Mouse (Mus musculus) midbrain, embryonic 15.5 days (tissue): Measurements from ENCODE around the gene Fam117b. TPM values are rescaled to one million over a fixed set of nuclear protein-coding genes. Genes with fewer than 3 reads are reported as not detected.

Experiments used
- ATAC-seq: fragments of 200-750 bp; cut with Nextera tagmentation; replicated peaks from 2 replicates; pipeline ENCODE4 v1.8.0; 2017; ENCODE audit warnings: moderate TSS enrichment
- H3K27ac ChIP-seq: fragments of 300-500 bp; sonication (generic); 2 replicates; pipeline ENCODE4 v1.5.1; 2015; ENCODE audit warnings: mild to moderate bottlenecking, inconsistent platforms
- H3K27me3 ChIP-seq: fragments of 300-500 bp; sonication (generic); replicated peaks from 2 replicates; pipeline ENCODE4 v1.6.1; 2015; ENCODE audit warnings: inconsistent platforms
- H3K36me3 ChIP-seq: fragments of 300-500 bp; sonication (generic); replicated peaks from 2 replicates; pipeline ENCODE4 v1.6.1; 2015; ENCODE audit warnings: inconsistent platforms
- H3K4me1 ChIP-seq: fragments of 300-500 bp; sonication (generic); 2 replicates; pipeline ENCODE4 v1.6.1; 2015; ENCODE audit warnings: inconsistent platforms
- H3K4me2 ChIP-seq: fragments of 300-500 bp; sonication (generic); 2 replicates; pipeline ENCODE4 v1.6.1; 2015; ENCODE audit warnings: inconsistent platforms, mild to moderate bottlenecking, moderate library complexity
- H3K4me3 ChIP-seq: fragments of 300-500 bp; sonication (generic); 2 replicates; pipeline ENCODE4 v1.5.1; 2015; ENCODE audit warnings: mild to moderate bottlenecking, inconsistent platforms
- H3K9ac ChIP-seq: fragments of 300-500 bp; sonication (generic); 2 replicates; pipeline ENCODE4 v1.6.1; 2015; ENCODE audit warnings: mild to moderate bottlenecking, inconsistent platforms
- H3K9me3 ChIP-seq: fragments of 300-500 bp; sonication (generic); 2 replicates; pipeline ENCODE4 v1.6.1; 2016; ENCODE audit warnings: inconsistent platforms
- WGBS: fragments of 180-500 bp; shearing (Covaris S2); methylation state at CpG from one replicate; pipeline ENCODE4 v1.1.7; 2015; ENCODE audit warnings: mixed read lengths; 5-methylcytosine and 5-hydroxymethylcytosine counted together
- polyA plus RNA-seq: library from polyadenylated mRNA; unstranded; fragments of >200 nt; fragmentation: Nextera tagmentation; extraction: Ambion mirVana; gene quantifications from 2 replicates; pipeline ENCODE4 v1.2.1, GENCODE M21; 2015

Fam117b gene
- 44.3 and 48.2 TPM in 2 replicates for polyA plus RNA-seq

DNA sequence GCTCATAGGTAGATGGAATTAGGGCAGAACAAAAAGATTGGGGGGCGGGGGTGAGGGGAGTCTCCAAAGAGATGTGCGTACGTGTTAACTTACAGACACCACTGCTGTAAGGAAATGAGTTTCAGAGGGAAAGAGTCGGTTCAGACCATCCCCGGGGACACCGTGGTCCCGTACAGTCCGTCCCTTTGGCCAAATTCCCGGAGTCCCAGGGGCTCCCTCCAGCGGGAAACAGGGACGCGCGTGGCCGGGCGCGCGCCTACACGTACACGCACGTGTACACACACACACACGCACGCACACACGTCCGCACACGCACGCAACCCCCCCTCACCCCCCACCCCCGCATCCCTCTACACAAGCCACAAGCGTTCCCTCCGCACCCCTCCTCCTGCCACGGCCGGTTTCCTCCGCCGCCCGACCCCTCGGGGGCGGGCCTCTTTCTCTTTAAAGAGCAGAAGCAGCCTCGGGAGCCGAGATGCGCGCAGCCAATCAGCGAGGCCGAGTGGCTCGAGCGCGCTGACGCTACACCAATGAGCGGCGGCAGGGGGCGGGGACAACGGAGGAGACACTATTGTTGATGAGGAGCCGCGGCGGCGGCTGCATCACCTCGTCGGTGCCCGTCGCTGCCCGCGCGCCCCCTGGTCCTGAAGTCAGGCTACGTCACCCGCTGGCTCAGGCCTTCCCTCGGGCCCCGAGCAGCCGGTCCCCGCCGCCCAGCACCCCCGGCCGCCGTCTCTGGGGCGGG is at the start of gene Fam117b:
TSS of gene Fam117b (plus strand) at position 594 of the 745 bp plus-strand sequence.
- Histone ChIP-seq H3K9me3 (no peaks in the 10 kb centered on the region), H3K4me2 (peak within 1 kb of the TSS; percentile 65), H3K36me3 (no peaks in the 10 kb centered on the region), H3K4me3 (peak within 1 kb of the TSS; percentile 97), H3K27ac (peak within 1 kb of the TSS; percentile 98), H3K4me1 (peaks cover 29% of the 10 kb centered on the region), H3K27me3 (no peaks in the 10 kb centered on the region), H3K9ac (peak within 1 kb of the TSS; percentile 95)
- under 1% methylated on average over 70 of the region's 72 CpGs for WGBS
- ATAC-seq, result peak; percentile 98

DNA sequence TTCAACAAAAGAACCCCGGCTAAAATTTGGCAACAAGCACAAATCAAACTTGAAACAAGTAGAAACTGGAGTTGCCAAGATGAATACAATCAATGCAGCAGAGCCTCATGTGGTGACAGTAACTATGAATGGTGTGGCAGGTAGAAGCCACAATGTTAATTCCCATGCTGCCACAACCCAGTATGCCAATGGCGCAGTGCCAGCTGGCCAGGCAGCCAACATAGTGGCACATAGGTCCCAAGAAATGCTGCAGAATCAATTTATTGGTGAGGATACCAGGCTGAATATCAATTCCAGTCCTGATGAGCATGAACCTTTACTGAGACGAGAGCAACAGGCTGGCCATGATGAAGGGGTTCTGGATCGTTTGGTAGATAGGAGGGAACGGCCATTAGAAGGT is 44.8 kb upstream of the Fam117b start:
- ATAC-seq, result no peak

DNA sequence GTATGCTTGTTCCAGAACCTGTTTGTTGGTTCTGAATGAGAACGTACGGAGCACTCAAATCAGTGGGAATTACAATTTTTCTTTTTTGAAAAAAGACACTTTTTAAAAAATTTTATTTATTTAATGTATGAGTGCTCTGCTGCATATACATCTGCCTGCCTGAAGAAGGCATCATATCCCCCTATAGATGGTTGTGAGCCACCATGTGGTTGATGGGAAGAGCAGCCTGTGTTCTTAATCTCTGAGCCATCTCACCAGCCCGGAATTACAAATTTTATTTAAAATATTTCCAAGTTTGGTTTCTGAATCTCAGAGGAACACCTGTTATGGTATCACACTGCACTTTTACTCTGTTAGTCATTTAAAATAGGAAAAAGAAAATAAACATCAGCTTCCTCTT is 38.8 kb upstream of the Fam117b start:
- no peak for ATAC-seq
- Histone ChIP-seq H3K36me3 (0 out of 2 replicates have a peak, but pooled peaks cover 5% of the 10 kb centered on the region), H3K27ac (no peak overlapping the region), H3K4me2 (no peak overlapping the region), H3K4me1 (no peaks in the 10 kb centered on the region), H3K4me3 (no peak overlapping the region), H3K27me3 (no peaks in the 10 kb centered on the region), H3K9me3 (no peaks in the 10 kb centered on the region), H3K9ac (no peak overlapping the region)
- 88% methylated on average over 3 of the region's 3 CpGs for WGBS

More for the DNA sequence above, 44.8 kb upstream of the Fam117b start:
- no peaks in the 10 kb centered on the region for H3K4me1 ChIP-seq
- WGBS, result 96% methylated on average over 5 of the region's 5 CpGs
- H3K27me3 ChIP-seq, result no peaks in the 10 kb centered on the region
- H3K4me2 ChIP-seq, result no peak overlapping the region
- no peaks in the 10 kb centered on the region for H3K9me3 ChIP-seq
- no peak overlapping the region for H3K9ac ChIP-seq
- peaks cover 29% of the 10 kb centered on the region for H3K36me3 ChIP-seq
- no peak overlapping the region for H3K4me3 ChIP-seq
- H3K27ac ChIP-seq, result no peak overlapping the region

DNA sequence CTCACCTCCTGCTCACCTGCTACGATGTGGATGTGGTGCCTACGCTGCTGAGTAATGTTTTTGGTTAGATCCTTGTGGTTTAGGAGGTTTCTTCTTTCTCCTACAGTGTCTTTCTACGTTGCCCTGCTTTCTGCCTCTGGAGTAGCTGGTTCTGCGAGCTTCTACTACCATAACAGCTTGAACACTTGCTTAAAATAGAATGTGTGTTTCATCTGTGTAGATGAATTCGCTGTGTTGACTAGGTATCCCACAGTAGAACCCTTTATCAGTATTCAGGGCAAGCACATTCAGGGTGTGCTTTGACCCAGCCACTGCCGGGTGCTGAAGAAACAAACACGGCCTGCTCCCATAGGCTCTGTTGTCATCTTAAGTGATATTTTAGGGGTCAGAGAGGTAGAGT is 34.7 kb upstream of the Fam117b start:
- WGBS, result 91% methylated on average over 7 of the region's 7 CpGs
- H3K27ac ChIP-seq, result no peak overlapping the region
- H3K4me3 ChIP-seq, result no peak overlapping the region
- H3K27me3 ChIP-seq, result no peaks in the 10 kb centered on the region
- no peaks in the 10 kb centered on the region for H3K4me1 ChIP-seq
- H3K4me2 ChIP-seq, result no peak overlapping the region
- H3K9ac ChIP-seq, result no peak overlapping the region
- 0 out of 2 replicates have a peak, but pooled peaks cover 5% of the 10 kb centered on the region for H3K36me3 ChIP-seq
- no peak for ATAC-seq
- no peaks in the 10 kb centered on the region for H3K9me3 ChIP-seq

DNA sequence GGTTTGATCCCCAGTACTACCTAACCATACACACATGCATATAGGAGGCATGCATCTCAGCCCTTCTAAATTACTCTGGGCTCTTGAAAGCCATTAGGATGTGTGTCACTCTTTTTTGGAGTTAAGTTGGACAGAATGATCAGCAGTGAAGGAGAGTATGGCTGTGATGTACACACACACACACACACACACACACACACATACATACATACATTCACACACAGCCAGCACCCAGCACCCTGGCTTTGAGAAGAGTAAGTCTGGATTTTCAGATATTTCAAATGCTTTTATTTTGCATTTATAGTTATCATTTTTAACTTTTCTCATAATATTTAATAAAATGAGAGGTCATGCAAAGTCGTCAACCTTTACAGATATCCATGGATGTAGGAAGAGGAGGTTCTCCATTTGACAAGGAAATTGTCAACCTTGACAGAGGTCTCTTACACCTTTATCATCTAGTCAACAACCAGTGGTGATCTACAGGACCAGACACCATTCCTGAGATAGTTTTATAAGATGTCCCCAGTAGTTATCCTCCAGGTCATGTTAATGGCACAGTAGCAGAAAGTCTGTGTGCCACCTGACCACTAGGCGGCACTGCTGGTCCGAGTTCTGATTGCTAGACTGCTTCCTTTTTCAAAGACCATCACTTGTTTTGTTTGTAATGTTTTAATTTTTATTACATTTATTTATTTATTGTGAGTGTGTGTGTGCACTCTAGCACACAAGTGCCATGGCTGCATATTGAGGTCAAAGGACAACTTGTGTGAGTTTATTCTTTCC is 29.3 kb upstream of the Fam117b start:
- no peaks in the 10 kb centered on the region for H3K4me1 ChIP-seq
- H3K4me2 ChIP-seq, result no peak overlapping the region
- 31% methylated on average over 3 of the region's 3 CpGs for WGBS
- H3K9me3 ChIP-seq, result no peaks in the 10 kb centered on the region
- peak; percentile 69 for ATAC-seq
- H3K27me3 ChIP-seq, result no peaks in the 10 kb centered on the region
- no peak overlapping the region for H3K9ac ChIP-seq
- H3K36me3 ChIP-seq, result 0 out of 2 replicates have a peak, but pooled peaks cover 5% of the 10 kb centered on the region
- H3K27ac ChIP-seq, result no peak overlapping the region
- no peak overlapping the region for H3K4me3 ChIP-seq

DNA sequence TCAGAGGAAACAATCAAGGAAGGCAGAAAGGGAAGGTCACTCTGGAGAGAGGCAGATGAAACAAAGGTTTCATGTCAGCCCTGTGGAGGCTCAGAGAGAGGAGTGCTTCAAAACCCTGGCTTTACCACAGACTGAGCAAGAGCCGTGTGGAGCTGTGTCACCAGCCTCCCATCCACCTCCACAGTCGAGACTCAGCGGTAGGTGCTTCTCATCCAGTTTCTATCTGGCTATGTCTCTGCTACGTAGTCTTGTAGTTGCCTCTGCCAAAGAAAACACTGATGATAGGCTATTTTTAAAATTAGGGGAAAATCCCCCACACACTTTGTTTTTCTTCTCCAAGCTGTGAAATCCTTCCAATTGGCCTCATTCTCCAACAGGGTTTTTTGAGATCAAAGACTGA is 25.9 kb upstream of the Fam117b start:
- 47% methylated on average over 4 of the region's 4 CpGs for WGBS

DNA sequence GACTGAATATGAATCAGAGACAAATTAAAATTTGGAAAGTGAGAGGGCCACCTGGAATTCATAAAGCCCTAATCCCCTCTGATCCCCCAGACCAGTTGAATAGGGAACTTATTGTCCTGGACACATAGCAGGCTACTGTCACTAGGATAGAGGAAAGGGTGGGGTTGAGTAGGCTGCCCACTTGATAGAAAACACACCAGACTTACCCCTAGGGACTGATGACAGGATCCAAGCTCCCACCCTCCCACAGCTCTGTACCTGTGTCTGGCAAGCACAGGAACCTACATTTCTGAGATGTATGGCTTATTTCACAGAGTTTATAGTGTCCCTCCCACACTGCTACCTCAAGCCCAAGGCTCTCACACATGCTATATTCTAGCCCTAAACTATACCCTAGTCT is 24.8 kb upstream of the Fam117b start:
- ATAC-seq, result no peak
- no peak overlapping the region for H3K4me3 ChIP-seq
- H3K36me3 ChIP-seq, result no peaks in the 10 kb centered on the region
- H3K4me1 ChIP-seq, result no peaks in the 10 kb centered on the region
- H3K27ac ChIP-seq, result no peak overlapping the region
- H3K27me3 ChIP-seq, result no peaks in the 10 kb centered on the region
- no peak overlapping the region for H3K9ac ChIP-seq
- no peaks in the 10 kb centered on the region for H3K9me3 ChIP-seq
- H3K4me2 ChIP-seq, result no peak overlapping the region

More for the DNA sequence above, 25.9 kb upstream of the Fam117b start:
- no peaks in the 10 kb centered on the region for H3K36me3 ChIP-seq
- no peak for ATAC-seq
- no peak overlapping the region for H3K9ac ChIP-seq
- no peaks in the 10 kb centered on the region for H3K9me3 ChIP-seq
- H3K4me1 ChIP-seq, result no peaks in the 10 kb centered on the region
- H3K27ac ChIP-seq, result no peak overlapping the region
- no peaks in the 10 kb centered on the region for H3K27me3 ChIP-seq
- H3K4me2 ChIP-seq, result no peak overlapping the region
- H3K4me3 ChIP-seq, result no peak overlapping the region

DNA sequence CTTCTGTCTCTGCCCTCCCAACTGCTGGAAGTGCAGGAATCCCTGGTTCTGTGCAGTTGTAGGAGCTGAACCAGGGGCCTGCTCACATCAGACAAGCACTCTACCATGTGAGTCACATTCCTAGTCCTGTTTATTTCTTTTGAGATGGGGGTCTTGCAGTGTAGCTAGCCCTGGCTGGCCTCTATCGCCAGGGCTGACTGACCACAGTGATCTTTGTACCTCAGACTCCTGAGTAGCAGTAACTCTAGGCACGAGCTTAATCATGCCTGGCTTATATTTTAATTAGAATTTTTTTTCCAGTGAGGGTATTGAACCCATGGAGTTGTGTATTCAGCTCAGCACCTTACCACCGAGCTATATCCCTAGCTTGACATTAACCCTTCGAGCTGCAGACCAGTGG is 21.6 kb upstream of the Fam117b start:
- Histone ChIP-seq H3K9me3 (no peaks in the 10 kb centered on the region), H3K27me3 (no peaks in the 10 kb centered on the region), H3K4me1 (no peaks in the 10 kb centered on the region), H3K9ac (no peak overlapping the region), H3K4me2 (no peak overlapping the region), H3K27ac (no peak overlapping the region), H3K4me3 (no peak overlapping the region), H3K36me3 (no peaks in the 10 kb centered on the region)
- ATAC-seq, result no peak
- WGBS, result 76% methylated on average over 4 of the region's 4 CpGs

DNA sequence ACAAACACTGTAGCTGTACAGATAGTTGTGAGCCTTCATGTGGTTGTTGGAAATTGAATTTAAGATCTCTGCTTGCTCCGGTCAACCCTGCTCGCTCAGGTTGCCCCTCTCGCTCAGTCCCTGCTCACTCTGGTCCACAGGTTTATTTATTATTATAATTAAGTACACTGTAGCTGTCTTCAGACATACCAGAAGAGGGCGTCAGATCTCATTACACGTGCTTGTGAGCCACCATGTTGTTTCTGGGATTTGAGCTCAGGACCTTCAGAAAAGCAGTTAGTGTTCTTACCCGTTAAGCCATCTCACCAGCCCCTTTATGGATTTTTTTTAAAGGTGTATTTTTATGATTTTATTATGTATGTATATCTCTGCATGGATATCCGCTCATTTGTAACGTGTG is 20.0 kb upstream of the Fam117b start:
- Histone ChIP-seq H3K36me3 (no peaks in the 10 kb centered on the region), H3K9me3 (no peaks in the 10 kb centered on the region), H3K4me1 (no peaks in the 10 kb centered on the region), H3K9ac (no peak overlapping the region), H3K4me2 (no peak overlapping the region), H3K4me3 (no peak overlapping the region), H3K27me3 (no peaks in the 10 kb centered on the region), H3K27ac (no peak overlapping the region)
- WGBS, result 86% methylated on average over 8 of the region's 8 CpGs
- ATAC-seq, result no peak

DNA sequence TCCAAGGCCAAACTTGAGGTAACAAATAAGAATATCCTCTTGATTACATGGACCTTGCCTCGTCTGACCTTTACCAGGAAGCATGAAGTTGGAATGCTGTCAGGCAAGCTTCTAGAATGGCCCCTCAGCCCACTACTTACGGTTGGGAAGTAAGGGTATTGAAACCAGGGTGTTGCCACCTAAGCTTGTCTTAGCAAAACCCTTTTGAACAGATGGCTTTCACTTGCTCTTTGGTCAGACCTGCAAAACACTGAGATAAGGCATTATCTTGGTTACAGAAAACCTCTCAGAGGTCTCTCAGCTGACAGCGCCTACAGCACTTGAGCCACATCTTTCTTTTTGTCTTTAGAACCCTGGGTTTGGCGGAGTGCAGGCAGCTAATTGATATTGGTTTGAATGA is 18.8 kb upstream of the Fam117b start:
- 92% methylated on average over 4 of the region's 4 CpGs for WGBS
- no peaks in the 10 kb centered on the region for H3K36me3 ChIP-seq
- no peak overlapping the region for H3K27ac ChIP-seq
- H3K4me1 ChIP-seq, result no peaks in the 10 kb centered on the region
- ATAC-seq, result no peak
- no peak overlapping the region for H3K4me3 ChIP-seq
- H3K9ac ChIP-seq, result no peak overlapping the region
- no peaks in the 10 kb centered on the region for H3K27me3 ChIP-seq
- no peaks in the 10 kb centered on the region for H3K9me3 ChIP-seq
- no peak overlapping the region for H3K4me2 ChIP-seq

DNA sequence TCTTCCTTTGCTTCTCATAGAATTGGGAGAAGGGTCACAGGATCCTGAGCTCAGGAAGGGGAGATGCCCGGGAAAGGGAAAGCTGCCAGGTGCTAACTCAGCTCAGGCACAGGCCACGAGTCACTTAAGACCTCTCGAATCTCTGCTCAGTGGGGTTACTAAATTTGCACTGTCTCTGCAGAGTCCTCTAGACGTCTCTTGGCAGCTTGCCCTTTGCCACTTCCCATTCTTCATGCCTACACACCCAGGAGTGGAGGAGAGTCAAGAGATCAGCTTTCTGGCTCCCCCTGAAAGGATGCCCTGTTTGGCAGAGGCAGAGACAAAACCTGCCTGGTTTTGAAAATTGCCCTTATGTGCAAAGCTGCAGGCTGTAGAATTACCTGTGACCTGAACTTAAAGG is 17.4 kb upstream of the Fam117b start:
- ATAC-seq, result no peak
- WGBS, result 54% methylated on average over 4 of the region's 4 CpGs
- Histone ChIP-seq H3K36me3 (no peaks in the 10 kb centered on the region), H3K4me3 (no peak overlapping the region), H3K4me1 (no peaks in the 10 kb centered on the region), H3K9me3 (no peaks in the 10 kb centered on the region), H3K27ac (no peak overlapping the region), H3K27me3 (no peaks in the 10 kb centered on the region), H3K9ac (no peak overlapping the region), H3K4me2 (no peak overlapping the region)

DNA sequence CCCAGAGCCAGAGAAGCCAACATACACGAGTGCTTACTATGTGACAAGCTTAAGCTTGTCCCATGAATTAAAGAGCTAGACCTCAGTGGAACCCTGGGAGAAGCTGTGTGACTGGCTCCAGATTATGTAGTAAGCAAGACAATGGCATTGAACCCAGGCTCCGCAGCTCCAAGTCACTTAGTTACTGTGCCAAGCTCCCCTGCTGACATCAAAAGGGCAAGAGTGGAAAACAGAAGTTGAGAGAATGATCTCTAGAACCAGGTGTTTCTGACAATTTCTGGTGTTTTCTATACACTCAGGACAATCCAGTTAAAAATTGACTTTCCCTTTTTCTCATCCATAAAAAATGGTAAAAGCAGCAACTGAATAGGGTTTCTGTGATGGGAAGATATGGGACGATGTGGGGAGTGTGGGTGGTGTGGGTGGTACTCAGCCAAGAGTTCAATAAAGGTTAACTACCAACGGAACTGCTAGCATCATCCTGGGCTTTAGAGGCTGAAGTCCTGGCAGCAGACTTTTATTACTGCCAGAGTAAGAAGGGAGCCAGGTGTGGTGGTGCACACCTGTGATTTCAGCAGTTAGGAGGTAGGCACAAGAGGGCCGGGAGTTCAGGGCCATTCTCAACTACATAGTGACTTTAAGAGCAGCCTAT is 15.5 kb upstream of the Fam117b start:
- Histone ChIP-seq H3K4me1 (no peaks in the 10 kb centered on the region), H3K9me3 (no peaks in the 10 kb centered on the region), H3K4me3 (no peak overlapping the region), H3K4me2 (no peak overlapping the region), H3K9ac (no peak overlapping the region), H3K36me3 (no peaks in the 10 kb centered on the region), H3K27ac (no peak overlapping the region), H3K27me3 (no peaks in the 10 kb centered on the region)
- 64% methylated on average over 5 of the region's 5 CpGs for WGBS
- no peak for ATAC-seq
